Mouse (Mus musculus): Measurements from ENCODE around the gene Cisd3. TPM values are rescaled to one million over a fixed set of nuclear protein-coding genes. Genes with fewer than 3 reads are reported as not detected.
"Not testable (repeated sequence)": the region's sequence is repeated elsewhere in the genome, so short reads cannot be mapped to it uniquely, and the experiment has no call there.

Cisd3 gene
- total and polyA plus RNA-seq, 2 experiments from 2014 or later, result 50.8 to 125 TPM

DNA sequence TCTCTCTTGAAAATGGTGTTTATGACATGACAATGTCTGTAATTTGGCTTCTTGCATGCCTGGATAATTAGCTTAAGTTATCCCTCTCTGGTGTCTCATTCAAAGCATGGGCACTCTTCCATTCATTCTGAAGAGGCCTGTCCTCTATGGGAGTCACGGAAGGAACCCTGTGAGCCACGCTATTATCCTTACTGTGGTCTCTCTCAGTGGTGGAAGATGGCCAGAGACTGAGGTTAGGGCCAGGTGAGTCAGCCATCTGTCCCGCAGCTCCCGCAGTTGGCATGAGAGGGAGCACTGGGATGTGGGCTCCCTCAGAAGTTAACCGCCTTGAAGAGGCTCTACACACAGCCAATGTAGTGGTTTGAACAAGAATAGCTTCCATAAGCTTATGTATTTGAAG is 35.3 kb upstream of the Cisd3 start:
- H3K9me3 ChIP-seq (replicated peaks; ENCODE audit: control insufficient read depth, low read length), result no peaks in the 10 kb centered on the region
- H3K4me1 ChIP-seq (ENCODE audit: control insufficient read depth, insufficient read depth), result no peaks in the 10 kb centered on the region
- DNase-seq (ENCODE audit: low spot score) (no peak), ATAC-seq (ENCODE audit: insufficient read depth, low read depth) (no peak)
- H3K27ac ChIP-seq (ENCODE audit: low read depth), result no peak overlapping the region
- H3K9ac ChIP-seq (replicated peaks; ENCODE audit: low read depth, low read length), result no peak overlapping the region
- WGBS, result 44% methylated on average over 5 of the region's 5 CpGs
- H3K36me3 ChIP-seq (replicated peaks; ENCODE audit: control insufficient read depth, insufficient read depth, low read length), result no peaks in the 10 kb centered on the region
- no peak overlapping the region for H3K4me2 ChIP-seq (ENCODE audit: low read depth, low read length)
- H3K27me3 ChIP-seq (ENCODE audit: control insufficient read depth, insufficient read depth, low read length), result no peaks in the 10 kb centered on the region
- no peak for TF ChIP-seq CTCF (IDR thresholded peaks at IDR 0.05; ENCODE audit: low read depth)
- TF ChIP-seq EP300 (IDR thresholded peaks at IDR 0.05; ENCODE audit: low read depth), result no peak
- no peak overlapping the region for H3K4me3 ChIP-seq (ENCODE audit: low read depth, low read length)

- not testable (repeated sequence) for DNase-seq (ENCODE audit: low spot score); H3K4me3 ChIP-seq (ENCODE audit: low read depth, low read length); ATAC-seq (ENCODE audit: insufficient read depth, low read depth); H3K4me2 ChIP-seq (ENCODE audit: low read depth, low read length); H3K9ac ChIP-seq (replicated peaks; ENCODE audit: low read depth, low read length); H3K4me1 ChIP-seq (ENCODE audit: control insufficient read depth, insufficient read depth); H3K27ac ChIP-seq (ENCODE audit: low read depth); H3K27me3 ChIP-seq (ENCODE audit: control insufficient read depth, insufficient read depth, low read length); H3K9me3 ChIP-seq (replicated peaks; ENCODE audit: control insufficient read depth, low read length); H3K36me3 ChIP-seq (replicated peaks; ENCODE audit: control insufficient read depth, insufficient read depth, low read length)
- 92% methylated on average over 11 of the region's 11 CpGs for WGBS
These were observed 32.2 kb upstream of the Cisd3 start for GRCm38 (mm10) chr11:97653376-97653775.

GRCm38 (mm10) chr11:97654210-97654609 is 31.4 kb upstream of the Cisd3 start:
- no peaks in the 10 kb centered on the region for H3K9me3 ChIP-seq (replicated peaks; ENCODE audit: control insufficient read depth, low read length)
- DNase-seq (ENCODE audit: low spot score) (no peak), ATAC-seq (ENCODE audit: insufficient read depth, low read depth) (no peak)
- H3K4me3 ChIP-seq (ENCODE audit: low read depth, low read length), result no peak overlapping the region
- H3K4me2 ChIP-seq (ENCODE audit: low read depth, low read length), result no peak overlapping the region
- H3K36me3 ChIP-seq (replicated peaks; ENCODE audit: control insufficient read depth, insufficient read depth, low read length), result no peaks in the 10 kb centered on the region
- no peak overlapping the region for H3K9ac ChIP-seq (replicated peaks; ENCODE audit: low read depth, low read length)
- H3K27ac ChIP-seq (ENCODE audit: low read depth), result no peak overlapping the region
- H3K4me1 ChIP-seq (ENCODE audit: control insufficient read depth, insufficient read depth), result peaks cover 6% of the 10 kb centered on the region
- TF ChIP-seq EP300 (IDR thresholded peaks at IDR 0.05; ENCODE audit: low read depth), result no peak
- no peak for TF ChIP-seq CTCF (IDR thresholded peaks at IDR 0.05; ENCODE audit: low read depth)
- 89% methylated on average over 2 of the region's 2 CpGs for WGBS
- no peaks in the 10 kb centered on the region for H3K27me3 ChIP-seq (ENCODE audit: control insufficient read depth, insufficient read depth, low read length)

DNA sequence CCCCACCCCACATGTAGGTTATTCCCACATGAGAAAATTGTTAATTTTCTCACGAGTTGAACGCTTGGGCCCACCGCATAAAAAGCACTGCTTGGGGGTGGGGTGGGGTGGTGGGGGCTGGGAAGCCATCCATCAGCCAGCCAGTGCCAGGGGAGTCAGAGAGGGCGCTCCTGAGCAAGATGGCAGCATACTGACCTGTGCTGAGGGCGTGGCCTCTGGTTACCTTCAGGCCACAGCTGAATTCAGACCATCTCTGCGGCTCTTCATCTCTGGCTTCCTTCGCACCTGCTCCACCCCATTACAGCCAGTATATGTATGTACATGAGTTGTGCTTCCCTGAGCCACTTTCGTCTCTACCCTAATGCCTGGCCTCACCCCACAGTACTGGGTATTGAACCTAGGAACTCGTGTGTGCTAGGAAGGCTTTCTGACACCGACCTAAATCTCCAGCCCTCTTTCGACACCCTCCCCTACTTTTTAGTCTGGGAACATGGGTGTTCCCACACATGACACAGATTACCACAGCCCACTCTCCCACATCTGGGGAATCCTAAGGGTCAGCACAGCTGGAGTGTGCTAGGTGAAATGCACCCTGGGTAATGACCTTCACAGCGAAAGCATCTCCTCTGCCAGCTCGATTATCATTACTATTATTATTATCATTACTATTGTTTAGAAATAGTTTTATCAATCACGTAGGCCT is 29.2 kb upstream of the Cisd3 start:
- no peak overlapping the region for H3K9ac ChIP-seq (replicated peaks; ENCODE audit: low read depth, low read length)
- DNase-seq (ENCODE audit: low spot score) (no peak), ATAC-seq (ENCODE audit: insufficient read depth, low read depth) (no peak)
- TF ChIP-seq EP300 (IDR thresholded peaks at IDR 0.05; ENCODE audit: low read depth) (no peak), CTCF (IDR thresholded peaks at IDR 0.05; ENCODE audit: low read depth) (no peak)
- no peaks in the 10 kb centered on the region for H3K9me3 ChIP-seq (replicated peaks; ENCODE audit: control insufficient read depth, low read length)
- no peak overlapping the region for H3K4me2 ChIP-seq (ENCODE audit: low read depth, low read length)
- H3K4me1 ChIP-seq (ENCODE audit: control insufficient read depth, insufficient read depth), result peaks cover 19% of the 10 kb centered on the region
- no peaks in the 10 kb centered on the region for H3K27me3 ChIP-seq (ENCODE audit: control insufficient read depth, insufficient read depth, low read length)
- no peaks in the 10 kb centered on the region for H3K36me3 ChIP-seq (replicated peaks; ENCODE audit: control insufficient read depth, insufficient read depth, low read length)
- no peak overlapping the region for H3K27ac ChIP-seq (ENCODE audit: low read depth)
- 70% methylated on average over 14 of the region's 14 CpGs for WGBS
- H3K4me3 ChIP-seq (ENCODE audit: low read depth, low read length), result no peak overlapping the region

DNA sequence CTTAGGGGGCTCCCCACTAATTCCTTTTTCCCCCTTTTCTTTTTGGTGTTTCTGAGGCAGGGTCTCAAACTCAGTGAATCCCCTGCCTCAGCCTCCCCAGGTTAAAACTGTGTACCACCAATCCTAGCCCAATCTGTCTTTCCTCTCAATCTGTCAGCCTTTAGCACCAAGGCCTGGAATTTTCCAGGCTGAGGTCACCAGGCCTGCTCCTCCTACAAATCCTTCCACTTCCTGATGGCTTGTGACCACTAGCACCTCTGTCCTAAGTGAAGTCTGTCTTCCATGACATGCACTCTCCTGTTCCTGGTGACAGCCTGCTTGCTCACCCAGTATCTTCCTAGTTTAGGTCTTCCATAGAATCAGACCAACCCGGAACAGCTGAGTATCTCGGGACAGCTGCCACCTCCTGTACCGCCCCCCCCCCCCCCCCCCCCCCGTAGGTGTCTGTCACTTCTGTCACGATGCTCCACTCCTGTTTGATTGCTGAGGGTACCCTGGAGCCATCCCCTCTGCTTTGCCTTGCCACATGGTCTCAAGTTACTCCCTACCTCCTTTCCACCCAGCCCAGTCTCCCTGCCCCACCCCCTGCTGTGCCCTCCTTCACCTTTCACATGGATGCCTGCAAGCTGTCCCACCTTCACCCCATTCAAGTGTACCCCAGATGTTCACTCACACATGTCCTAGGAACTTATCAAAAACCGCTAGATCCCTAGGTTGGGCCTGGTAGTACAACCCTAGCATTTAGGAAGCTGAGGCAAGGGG is 28.3 kb upstream of the Cisd3 start:
- no peak overlapping the region for H3K27ac ChIP-seq (ENCODE audit: low read depth)
- ATAC-seq (ENCODE audit: insufficient read depth, low read depth), result no peak
- no peaks in the 10 kb centered on the region for H3K36me3 ChIP-seq (replicated peaks; ENCODE audit: control insufficient read depth, insufficient read depth, low read length)
- H3K4me1 ChIP-seq (ENCODE audit: control insufficient read depth, insufficient read depth), result peaks cover 23% of the 10 kb centered on the region
- no peak overlapping the region for H3K4me2 ChIP-seq (ENCODE audit: low read depth, low read length)
- H3K27me3 ChIP-seq (ENCODE audit: control insufficient read depth, insufficient read depth, low read length), result no peaks in the 10 kb centered on the region
- no peak for DNase-seq (ENCODE audit: low spot score)
- H3K9me3 ChIP-seq (replicated peaks; ENCODE audit: control insufficient read depth, low read length), result no peaks in the 10 kb centered on the region
- no peak overlapping the region for H3K9ac ChIP-seq (replicated peaks; ENCODE audit: low read depth, low read length)
- TF ChIP-seq CTCF (IDR thresholded peaks at IDR 0.05; ENCODE audit: low read depth), result no peak
- TF ChIP-seq EP300 (IDR thresholded peaks at IDR 0.05; ENCODE audit: low read depth), result no peak
- no peak overlapping the region for H3K4me3 ChIP-seq (ENCODE audit: low read depth, low read length)
- WGBS, result 43% methylated on average over 4 of the region's 6 CpGs

GRCm38 (mm10) chr11:97657967-97658366 is 27.7 kb upstream of the Cisd3 start:
- H3K27ac ChIP-seq (ENCODE audit: low read depth); H3K9me3 ChIP-seq (replicated peaks; ENCODE audit: control insufficient read depth, low read length); H3K9ac ChIP-seq (replicated peaks; ENCODE audit: low read depth, low read length); DNase-seq (ENCODE audit: low spot score); H3K27me3 ChIP-seq (ENCODE audit: control insufficient read depth, insufficient read depth, low read length); ATAC-seq (ENCODE audit: insufficient read depth, low read depth); H3K4me2 ChIP-seq (ENCODE audit: low read depth, low read length); H3K4me3 ChIP-seq (ENCODE audit: low read depth, low read length); H3K36me3 ChIP-seq (replicated peaks; ENCODE audit: control insufficient read depth, insufficient read depth, low read length): not testable (repeated sequence)
- H3K4me1 ChIP-seq (ENCODE audit: control insufficient read depth, insufficient read depth), result peaks cover 23% of the 10 kb centered on the region
- WGBS, result 80% methylated on average over 6 of the region's 6 CpGs
